Mouse (Mus musculus): Measurements from ENCODE around the gene Timp2.
"Not testable (repeated sequence)": the region's sequence is repeated elsewhere in the genome, so short reads cannot be mapped to it uniquely, and the experiment has no call there.

Timp2 gene

GRCm38 (mm10) chr11:118355640-118356039 is at the start of gene Timp2:
TSS of gene Timp2 (minus strand) at chr11:118355740.
- no peak for DNase-seq (ENCODE audit: low read depth, low spot score)

GRCm38 (mm10) chr11:118405311-118405710 is 49.8 kb upstream of the Timp2 start:
- no peak for DNase-seq (ENCODE audit: low read depth, low spot score)

GRCm38 (mm10) chr11:118403951-118404899 is 48.7 kb upstream of the Timp2 start:
- DNase-seq (ENCODE audit: low read depth, low spot score) = no peak

GRCm38 (mm10) chr11:118403183-118403582 is 47.6 kb upstream of the Timp2 start:
- no peak for DNase-seq (ENCODE audit: low read depth, low spot score)

GRCm38 (mm10) chr11:118401760-118402280 is 46.3 kb upstream of the Timp2 start, which contains the start of gene Lgals3bp:
TSS of gene Lgals3bp (minus strand) at chr11:118402092.
- peak; percentile 82 for DNase-seq (ENCODE audit: low read depth, low spot score)

GRCm38 (mm10) chr11:118401195-118401594 is 45.7 kb upstream of the Timp2 start:
- DNase-seq (ENCODE audit: low read depth, low spot score) = no peak

- DNase-seq (ENCODE audit: low read depth, low spot score) = no peak
Observed at GRCm38 (mm10) chr11:118400566-118400936, 45.0 kb upstream of the Timp2 start.

- DNase-seq (ENCODE audit: low read depth, low spot score) = no peak
Observed at GRCm38 (mm10) chr11:118399891-118400565, 44.5 kb upstream of the Timp2 start.

- DNase-seq (ENCODE audit: low read depth, low spot score) = no peak
Observed at GRCm38 (mm10) chr11:118397806-118398530, 42.4 kb upstream of the Timp2 start.

- DNase-seq (ENCODE audit: low read depth, low spot score) = no peak
Observed at GRCm38 (mm10) chr11:118394538-118394937, 39.0 kb upstream of the Timp2 start.

GRCm38 (mm10) chr11:118393991-118394390 is 38.5 kb upstream of the Timp2 start:
- DNase-seq (ENCODE audit: low read depth, low spot score) = no peak

- DNase-seq (ENCODE audit: low read depth, low spot score) = not testable (repeated sequence)
Observed at GRCm38 (mm10) chr11:118387816-118388215, 32.3 kb upstream of the Timp2 start.

- peak; percentile 85 for DNase-seq (ENCODE audit: low read depth, low spot score)
Observed at GRCm38 (mm10) chr11:118379251-118380009, 23.9 kb upstream of the Timp2 start.

GRCm38 (mm10) chr11:118378656-118379055 is 23.1 kb upstream of the Timp2 start:
- DNase-seq (ENCODE audit: low read depth, low spot score) = no peak

GRCm38 (mm10) chr11:118376323-118376722 is 20.8 kb upstream of the Timp2 start:
- DNase-seq (ENCODE audit: low read depth, low spot score) = not testable (repeated sequence)

GRCm38 (mm10) chr11:118375881-118376280 is 20.3 kb upstream of the Timp2 start:
- no peak for DNase-seq (ENCODE audit: low read depth, low spot score)

- DNase-seq (ENCODE audit: low read depth, low spot score) = no peak
Observed at GRCm38 (mm10) chr11:118375461-118375860, 19.9 kb upstream of the Timp2 start.

GRCm38 (mm10) chr11:118375006-118375405 is 19.5 kb upstream of the Timp2 start:
- DNase-seq (ENCODE audit: low read depth, low spot score) = no peak

- DNase-seq (ENCODE audit: low read depth, low spot score) = no peak
Observed at GRCm38 (mm10) chr11:118374506-118374905, 19.0 kb upstream of the Timp2 start.

GRCm38 (mm10) chr11:118372641-118373040 is 17.1 kb upstream of the Timp2 start:
- no peak for DNase-seq (ENCODE audit: low read depth, low spot score)

GRCm38 (mm10) chr11:118371876-118372275 is 16.3 kb upstream of the Timp2 start:
- DNase-seq (ENCODE audit: low read depth, low spot score) = no peak

Data from CD4-positive, CD25-positive, alpha-beta regulatory T cell, adult 2 months (primary cell).